ENCODE assay signal across 18 mouse cellular contexts in genomic region chr12:112750976-112751375, GRCm38 (mm10). TPM values are rescaled to one million over a fixed set of nuclear protein-coding genes. Genes with fewer than 3 reads are reported as not detected.
"Had no signal": no experiment of that assay in that cellular context is flagged by ENCODE, and none has a peak within 500 bp of the region (broad histone marks: within the 10 kb centered on the region; RNA-seq: fewer than 3 reads in every experiment).

No protein-coding gene starts in this region.

- H3K4me3 ChIP-seq: kidney, embryonic 15.5 days; left cerebral cortex, adult 2 months; liver, embryonic 13.5 days; midbrain, embryonic 12.5 days; myocyte had no signal

- H3K36me3 ChIP-seq: kidney, embryonic 15.5 days; liver, embryonic 13.5 days; midbrain, embryonic 12.5 days had no signal

- H3K27ac ChIP-seq: kidney, embryonic 15.5 days; left cerebral cortex, adult 2 months; liver, embryonic 13.5 days; midbrain, embryonic 12.5 days had no signal

- H3K9me3 ChIP-seq: kidney, embryonic 15.5 days; liver, embryonic 13.5 days; midbrain, embryonic 12.5 days had no signal

- H3K27me3 ChIP-seq: kidney, embryonic 15.5 days; midbrain, embryonic 12.5 days had no signal

- ATAC-seq: midbrain, embryonic 16.5 days had no signal

- DNase-seq: kidney, adult 8-10 months; kidney, postnatal 10 days; kidney, postnatal 36 days; layer of hippocampus, postnatal 36 days; liver, embryonic 13.5 days; lung, adult 2 months; lung, postnatal 14 days; right cerebral cortex, adult 18-20 months; thymus, adult 18-20 months; thymus, postnatal 36 days had no signal

- H3K9ac ChIP-seq: kidney, embryonic 15.5 days; liver, embryonic 13.5 days; midbrain, embryonic 12.5 days had no signal

- H3K4me1 ChIP-seq: liver, embryonic 13.5 days had no signal

- H3K4me2 ChIP-seq: kidney, embryonic 15.5 days; liver, embryonic 13.5 days; midbrain, embryonic 12.5 days had no signal

RNA-seq across cellular contexts. Expression of gene Cep170b, which starts 30.7 kb away (rescaled TPM):
- total RNA-seq: monocyte, adult 5-6 weeks had no signal

RNA-seq across cellular contexts. Expression of gene Ahnak2, which starts 51.5 kb away (rescaled TPM):
- total RNA-seq: megakaryocyte progenitor cell, adult 5-6 weeks; megakaryocyte-erythroid progenitor cell, adult 5-6 weeks had no signal

RNA-seq across cellular contexts. Expression of gene Clba1, which starts 57.8 kb away (rescaled TPM):
- total RNA-seq: monocyte, adult 5-6 weeks had no signal
